Mouse (Mus musculus) spleen, adult 2 months (tissue): ENCODE results near the gene Gabrb3.

Source experiments
- CTCF ChIP-seq: fragments of 200-500 bp; IDR thresholded peaks from 2 replicates; pipeline ENCODE4 v1.5.1; 2011; ENCODE audit warnings: mild to moderate bottlenecking, inconsistent platforms; ENCODE audit not compliant: insufficient read depth, insufficient read length, insufficient replicate concordance; ENCODE audit errors: extremely low read depth
- POLR2A ChIP-seq: fragments of 200-500 bp; IDR thresholded peaks from 2 replicates; pipeline ENCODE4 v1.6.1; 2011; ENCODE audit warnings: low read depth, low read length, inconsistent platforms

DNA sequence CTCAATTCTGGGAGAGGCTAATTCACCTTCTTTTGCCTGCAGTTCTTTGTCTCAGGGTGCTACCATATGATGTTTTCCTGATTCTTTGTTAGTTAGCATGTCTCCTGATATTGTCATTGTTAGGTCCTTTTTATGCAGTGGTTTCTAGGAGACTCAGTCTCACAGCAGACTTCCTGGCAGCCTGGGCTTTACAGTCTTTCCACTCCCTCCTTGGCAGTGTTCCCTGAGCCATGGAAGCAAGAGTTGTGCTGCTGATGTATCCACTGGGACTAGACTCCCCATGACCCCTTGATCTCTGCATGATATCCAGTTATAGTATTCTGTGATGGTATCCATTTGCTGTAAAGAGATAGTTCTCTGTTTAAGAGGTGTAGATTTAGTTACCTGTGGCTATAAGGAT is 281.6 kb downstream of the Gabrb3 start:
- TF ChIP-seq CTCF (no peak), POLR2A (no peak)
